Mouse (Mus musculus): Measurements from ENCODE around the gene Abcg8. TPM values are rescaled to one million over a fixed set of nuclear protein-coding genes. Genes with fewer than 3 reads are reported as not detected.

Abcg8 gene
- polyA plus RNA-seq, 1 experiment from 2014 or later: 0.10 TPM

GRCm38 (mm10) chr17:84665053-84665452, 11.0 kb upstream of the Abcg8 start:
- Histone ChIP-seq H3K4me2 (no peak overlapping the region), H3K4me3 (no peak overlapping the region), H3K36me3 (no peaks in the 10 kb centered on the region), H3K9me3 (no peaks in the 10 kb centered on the region), H3K27me3 (no peaks in the 10 kb centered on the region), H3K9ac (no peak overlapping the region), H3K4me1 (peaks cover 13% of the 10 kb centered on the region; the same call in 1 of the 2 replicates), H3K27ac (no peak overlapping the region)
- ATAC-seq (ENCODE audit: insufficient number of reproducible peaks, low FRiP score, low TSS enrichment, low read depth): no peak
- 38% methylated on average over 10 of the region's 10 CpGs for WGBS

DNA sequence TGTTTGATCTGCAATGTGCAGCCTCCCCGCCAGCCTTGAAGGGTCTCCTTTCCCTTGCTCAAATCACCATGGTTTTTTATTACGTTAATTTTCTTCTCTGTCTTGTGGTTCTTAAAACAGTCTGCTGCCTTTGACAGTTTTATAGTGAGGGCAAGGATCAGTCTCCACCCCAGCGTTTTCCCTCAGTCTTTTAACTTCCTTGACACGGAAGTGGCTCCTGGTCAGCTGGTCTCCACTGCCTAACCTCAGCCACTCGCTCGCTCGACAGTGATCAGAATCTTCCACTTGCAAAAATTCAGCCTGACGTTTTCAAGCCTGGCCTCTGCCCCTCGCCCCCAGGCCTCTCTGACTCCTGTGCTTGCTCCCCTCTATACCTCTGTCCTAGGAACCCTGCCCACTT, 10.4 kb upstream of the Abcg8 start:
- no peak overlapping the region for H3K4me3 ChIP-seq
- ATAC-seq (ENCODE audit: insufficient number of reproducible peaks, low FRiP score, low TSS enrichment, low read depth): no peak
- H3K9me3 ChIP-seq: no peaks in the 10 kb centered on the region
- H3K4me1 ChIP-seq: peaks cover 13% of the 10 kb centered on the region; the same call in 1 of the 2 replicates
- no peaks in the 10 kb centered on the region for H3K27me3 ChIP-seq
- H3K36me3 ChIP-seq: no peaks in the 10 kb centered on the region
- H3K27ac ChIP-seq: no peak overlapping the region
- WGBS: 26% methylated on average over 9 of the region's 9 CpGs
- no peak overlapping the region for H3K9ac ChIP-seq
- no peak overlapping the region for H3K4me2 ChIP-seq

DNA sequence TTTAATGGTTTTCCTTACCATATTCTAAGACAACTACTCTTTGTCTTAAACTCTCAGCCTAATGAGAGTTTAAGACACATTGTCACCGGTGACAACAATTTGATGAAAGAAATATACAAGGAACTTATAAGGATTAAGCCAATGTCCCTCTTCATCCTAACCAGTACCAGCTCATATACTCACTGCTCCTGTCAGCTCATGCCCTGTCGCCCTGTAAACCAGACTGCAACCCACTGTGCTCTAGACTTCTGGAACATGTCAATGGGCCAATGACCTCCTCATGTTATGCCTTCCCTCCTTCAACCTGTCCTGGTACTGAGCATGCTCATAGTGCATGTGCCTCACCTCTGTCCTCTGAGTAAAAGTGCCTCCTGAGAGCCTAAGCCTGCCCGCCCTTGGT, 8.3 kb upstream of the Abcg8 start:
- no peak overlapping the region for H3K4me3 ChIP-seq
- H3K36me3 ChIP-seq: no peaks in the 10 kb centered on the region
- no peak overlapping the region for H3K9ac ChIP-seq
- H3K27me3 ChIP-seq: no peaks in the 10 kb centered on the region
- no peak overlapping the region for H3K4me2 ChIP-seq
- H3K4me1 ChIP-seq: peaks cover 13% of the 10 kb centered on the region; the same call in 1 of the 2 replicates
- no peaks in the 10 kb centered on the region for H3K9me3 ChIP-seq
- no peak overlapping the region for H3K27ac ChIP-seq
- WGBS: 86% methylated on average over 3 of the region's 3 CpGs
- no peak for ATAC-seq (ENCODE audit: insufficient number of reproducible peaks, low FRiP score, low TSS enrichment, low read depth)

DNA sequence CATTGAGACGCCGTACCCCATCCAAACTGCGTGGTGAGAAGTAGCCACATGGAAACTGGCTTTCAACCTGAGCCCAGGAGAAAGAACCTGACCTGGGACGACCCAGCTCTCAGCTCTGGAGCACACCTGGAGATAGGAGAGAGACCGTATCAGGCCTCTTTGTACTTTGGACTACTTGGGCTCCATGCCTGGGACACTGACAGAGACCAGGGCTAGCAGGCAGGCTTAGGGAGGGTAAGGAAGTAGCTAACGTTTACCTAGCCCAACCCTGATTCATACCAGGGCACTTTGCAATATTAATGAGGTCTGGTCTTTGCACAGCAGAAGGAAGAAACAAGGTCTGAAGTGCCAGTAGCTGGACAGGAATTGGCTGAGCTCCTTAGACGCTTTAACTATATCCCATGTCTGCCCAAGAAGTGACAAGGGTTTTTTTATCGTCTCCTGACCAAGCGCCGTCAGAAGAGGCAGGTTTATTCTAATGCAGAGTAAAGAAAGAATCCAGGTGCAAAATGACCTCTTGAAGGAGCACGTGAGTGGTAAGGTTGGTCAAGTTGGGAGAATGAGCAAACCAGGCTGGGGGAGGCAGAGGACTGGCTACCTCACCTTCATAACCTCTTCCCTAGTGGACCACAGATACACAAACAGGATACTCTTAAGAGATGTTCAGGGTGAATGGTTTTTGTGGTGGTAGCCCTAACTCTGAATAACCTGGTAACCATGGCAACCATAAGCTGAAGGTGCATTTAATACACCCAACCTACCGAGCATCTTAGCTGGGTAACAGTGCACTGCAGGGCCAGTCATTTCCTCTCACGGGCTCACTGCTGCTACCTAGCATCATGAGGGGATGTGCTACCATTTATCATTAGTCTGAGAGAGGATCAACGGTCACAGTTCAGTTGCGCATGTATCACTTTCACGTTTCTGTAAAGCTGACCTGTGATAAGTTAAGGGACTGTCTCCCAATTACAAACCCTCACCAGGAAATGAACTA, 3.4 kb upstream of the Abcg8 start:
- Histone ChIP-seq H3K27ac (no peak overlapping the region), H3K9me3 (no peaks in the 10 kb centered on the region), H3K4me1 (peaks cover 14% of the 10 kb centered on the region), H3K9ac (no peak overlapping the region), H3K4me2 (no peak overlapping the region), H3K27me3 (peaks cover 7% of the 10 kb centered on the region; the same call in 1 of the 2 replicates), H3K36me3 (no peaks in the 10 kb centered on the region), H3K4me3 (no peak overlapping the region)
- 75% methylated on average over 16 of the region's 16 CpGs for WGBS
- ATAC-seq (ENCODE audit: insufficient number of reproducible peaks, low FRiP score, low TSS enrichment, low read depth): no peak

DNA sequence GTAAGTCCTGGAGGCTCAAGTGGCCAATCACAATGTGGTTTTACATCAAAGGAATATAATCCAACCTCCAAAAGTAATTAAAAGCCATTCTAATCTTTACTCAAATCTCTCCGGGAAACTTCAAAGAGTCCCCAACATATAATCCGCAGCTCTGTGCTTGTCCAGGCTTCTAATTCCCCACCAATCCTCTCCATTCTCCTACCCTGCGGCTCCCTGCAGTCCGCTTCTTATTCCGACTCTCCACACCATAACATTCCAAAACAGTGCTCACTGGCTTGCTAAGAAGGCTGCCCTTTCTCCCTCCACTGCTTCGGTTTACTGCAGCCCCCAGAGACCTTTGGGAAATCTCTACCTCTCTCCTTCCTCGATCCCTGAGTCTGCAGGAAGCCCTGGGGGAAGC, 2.1 kb upstream of the Abcg8 start:
- H3K4me2 ChIP-seq: no peak overlapping the region
- H3K4me3 ChIP-seq: no peak overlapping the region
- H3K9ac ChIP-seq: no peak overlapping the region
- WGBS: 14% methylated on average over 7 of the region's 7 CpGs
- peaks cover 14% of the 10 kb centered on the region for H3K4me1 ChIP-seq
- ATAC-seq (ENCODE audit: insufficient number of reproducible peaks, low FRiP score, low TSS enrichment, low read depth): no peak
- H3K27ac ChIP-seq: no peak overlapping the region
- H3K9me3 ChIP-seq: no peaks in the 10 kb centered on the region
- peaks cover 7% of the 10 kb centered on the region; the same call in 1 of the 2 replicates for H3K27me3 ChIP-seq
- no peaks in the 10 kb centered on the region for H3K36me3 ChIP-seq

DNA sequence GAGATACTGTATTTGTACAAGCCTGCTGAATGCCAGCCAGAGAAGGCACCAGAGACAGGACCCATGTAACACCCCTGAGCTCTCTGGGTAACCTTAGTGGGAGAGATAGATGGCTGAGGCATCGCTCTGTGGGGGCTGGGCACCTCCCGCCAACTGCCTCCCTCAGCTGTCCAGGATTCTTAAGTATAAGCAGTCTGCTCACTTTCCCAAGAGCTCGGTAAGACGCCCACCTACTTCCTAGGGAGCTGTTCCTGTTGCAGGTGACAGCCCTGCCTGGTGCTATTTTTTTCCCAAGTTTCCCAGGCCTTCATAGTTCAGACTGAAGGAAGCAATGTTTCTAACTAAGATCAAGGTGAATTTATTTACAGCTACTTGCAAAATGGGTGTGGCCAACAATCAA, 898 bp upstream of the Abcg8 start:
- no peak for ATAC-seq (ENCODE audit: insufficient number of reproducible peaks, low FRiP score, low TSS enrichment, low read depth)
- Histone ChIP-seq H3K4me1 (peaks cover 14% of the 10 kb centered on the region), H3K4me3 (no peak overlapping the region), H3K9me3 (no peaks in the 10 kb centered on the region), H3K27me3 (peaks cover 7% of the 10 kb centered on the region; the same call in 1 of the 2 replicates), H3K4me2 (no peak overlapping the region), H3K9ac (no peak overlapping the region), H3K27ac (no peak overlapping the region), H3K36me3 (no peaks in the 10 kb centered on the region)
- 61% methylated on average over 4 of the region's 4 CpGs for WGBS

GRCm38 (mm10) chr17:84677595-84677994, 1.5 kb downstream of the Abcg8 start:
- Histone ChIP-seq H3K36me3 (no peaks in the 10 kb centered on the region), H3K4me1 (peaks cover 14% of the 10 kb centered on the region), H3K27ac (no peak overlapping the region), H3K9me3 (no peaks in the 10 kb centered on the region), H3K4me2 (no peak overlapping the region), H3K27me3 (peaks cover 8% of the 10 kb centered on the region; the same call in 1 of the 2 replicates), H3K9ac (no peak overlapping the region), H3K4me3 (no peak overlapping the region)
- 77% methylated on average over 11 of the region's 11 CpGs for WGBS
- no peak for ATAC-seq (ENCODE audit: insufficient number of reproducible peaks, low FRiP score, low TSS enrichment, low read depth)

DNA sequence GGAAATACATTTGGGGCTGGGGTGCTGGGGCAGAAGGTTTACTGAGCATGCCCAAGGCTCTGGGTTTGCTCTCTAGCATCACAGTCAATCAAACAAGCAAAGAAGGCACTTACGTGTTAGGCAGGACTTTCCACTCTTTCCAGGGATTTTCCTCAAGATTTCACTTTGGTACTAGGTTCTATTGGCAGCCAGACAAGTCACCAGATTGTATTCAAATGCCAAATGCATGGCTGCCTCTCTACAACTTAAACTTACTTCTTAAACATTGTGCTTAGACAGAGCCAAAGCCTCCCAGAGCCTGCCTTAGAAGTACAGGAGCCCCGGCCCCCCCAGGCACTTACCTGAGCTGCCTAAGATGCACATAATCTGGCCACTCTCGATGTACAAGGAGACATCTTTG, 5.6 kb downstream of the Abcg8 start:
- ATAC-seq (ENCODE audit: insufficient number of reproducible peaks, low FRiP score, low TSS enrichment, low read depth): no peak
- H3K9me3 ChIP-seq: no peaks in the 10 kb centered on the region
- H3K27ac ChIP-seq: no peak overlapping the region
- no peaks in the 10 kb centered on the region for H3K36me3 ChIP-seq
- H3K4me2 ChIP-seq: no peak overlapping the region
- H3K4me1 ChIP-seq: 0 out of 2 replicates have a peak, but pooled peaks cover 2% of the 10 kb centered on the region
- H3K27me3 ChIP-seq: 0 out of 2 replicates have a peak, but pooled peaks cover 4% of the 10 kb centered on the region
- no peak overlapping the region for H3K9ac ChIP-seq
- no peak overlapping the region for H3K4me3 ChIP-seq
- 74% methylated on average over 3 of the region's 3 CpGs for WGBS

DNA sequence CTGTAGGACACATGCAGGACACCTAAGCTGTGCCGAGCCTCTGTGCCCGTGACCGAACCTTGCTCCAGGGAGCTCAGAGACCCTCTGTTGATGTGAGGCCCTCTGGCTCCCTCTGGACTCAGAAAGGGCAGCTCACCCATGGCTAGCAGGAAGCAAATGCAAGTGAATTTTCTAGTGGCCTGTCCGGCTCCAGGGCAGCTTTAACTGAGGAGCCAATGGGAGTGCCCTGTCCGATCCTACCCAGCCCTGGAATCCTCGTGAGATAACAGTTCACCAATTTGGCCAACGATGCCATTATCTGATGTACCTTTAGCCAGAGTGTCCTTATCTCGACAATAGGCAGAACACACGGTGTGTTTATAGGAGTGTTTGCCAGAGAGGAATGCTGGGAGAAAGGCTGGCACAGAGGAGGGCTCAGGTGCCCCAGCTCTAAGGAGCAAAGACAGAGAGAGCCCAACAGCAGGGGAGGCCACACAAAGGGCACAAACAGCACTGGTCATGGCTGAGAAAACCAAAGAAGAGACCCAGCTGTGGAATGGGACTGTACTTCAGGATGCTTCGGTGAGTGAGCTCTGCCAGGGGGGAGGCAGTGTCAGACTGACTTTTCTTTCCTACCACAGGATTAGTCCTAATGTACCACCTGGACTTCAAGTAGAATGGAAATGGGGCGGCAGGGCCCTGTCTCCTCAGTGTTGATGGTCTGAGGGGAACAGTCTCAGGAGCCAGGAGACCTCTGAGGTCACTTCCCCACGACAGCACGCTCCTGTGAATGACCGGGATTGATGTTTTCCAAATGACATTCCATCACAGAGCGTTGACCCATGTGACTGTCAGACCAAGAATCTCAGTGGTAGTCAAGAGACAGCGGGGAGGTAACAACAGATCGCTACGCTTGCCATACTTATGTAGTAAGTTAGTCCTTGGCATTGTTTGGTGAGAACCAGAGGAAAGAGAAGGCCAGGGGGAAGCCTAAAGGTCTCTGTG, 6.9 kb downstream of the Abcg8 start, which contains the start of gene Abcg5:
Gene Abcg5 (minus strand): TSS at position 278 of the 984 bp plus-strand sequence.
- no peak within 1 kb of the TSS for H3K9ac ChIP-seq
- H3K9me3 ChIP-seq: no peaks in the 10 kb centered on the region
- WGBS: 80% methylated on average over 18 of the region's 18 CpGs
- no peak within 1 kb of the TSS for H3K4me3 ChIP-seq
- no peaks in the 10 kb centered on the region for H3K36me3 ChIP-seq
- H3K27me3 ChIP-seq: 0 out of 2 replicates have a peak, but pooled peaks cover 4% of the 10 kb centered on the region
- H3K27ac ChIP-seq: no peak within 1 kb of the TSS
- H3K4me1 ChIP-seq: 0 out of 2 replicates have a peak, but pooled peaks cover 2% of the 10 kb centered on the region
- ATAC-seq (ENCODE audit: insufficient number of reproducible peaks, low FRiP score, low TSS enrichment, low read depth): no peak
- no peak within 1 kb of the TSS for H3K4me2 ChIP-seq

GRCm38 (mm10) chr17:84684284-84684683, 8.2 kb downstream of the Abcg8 start:
- no peaks in the 10 kb centered on the region for H3K36me3 ChIP-seq
- H3K27me3 ChIP-seq: 0 out of 2 replicates have a peak, but pooled peaks cover 4% of the 10 kb centered on the region
- peaks cover 6% of the 10 kb centered on the region; the same call in 1 of the 2 replicates for H3K4me1 ChIP-seq
- H3K4me2 ChIP-seq: no peak overlapping the region
- H3K4me3 ChIP-seq: no peak overlapping the region
- WGBS: 33% methylated on average over 6 of the region's 6 CpGs
- ATAC-seq (ENCODE audit: insufficient number of reproducible peaks, low FRiP score, low TSS enrichment, low read depth): no peak
- H3K9ac ChIP-seq: no peak overlapping the region
- H3K9me3 ChIP-seq: no peaks in the 10 kb centered on the region
- no peak overlapping the region for H3K27ac ChIP-seq

GRCm38 (mm10) chr17:84685286-84685685, 9.2 kb downstream of the Abcg8 start:
- H3K27ac ChIP-seq: no peak overlapping the region
- no peak overlapping the region for H3K4me3 ChIP-seq
- no peaks in the 10 kb centered on the region for H3K36me3 ChIP-seq
- H3K27me3 ChIP-seq: 0 out of 2 replicates have a peak, but pooled peaks cover 4% of the 10 kb centered on the region
- 49% methylated on average over 4 of the region's 4 CpGs for WGBS
- peaks cover 9% of the 10 kb centered on the region; the same call in 1 of the 2 replicates for H3K4me1 ChIP-seq
- H3K9me3 ChIP-seq: no peaks in the 10 kb centered on the region
- no peak for ATAC-seq (ENCODE audit: insufficient number of reproducible peaks, low FRiP score, low TSS enrichment, low read depth)
- no peak overlapping the region for H3K9ac ChIP-seq
- no peak overlapping the region for H3K4me2 ChIP-seq
